Mouse (Mus musculus): ENCODE results near the gene Lhx3.

DNA sequence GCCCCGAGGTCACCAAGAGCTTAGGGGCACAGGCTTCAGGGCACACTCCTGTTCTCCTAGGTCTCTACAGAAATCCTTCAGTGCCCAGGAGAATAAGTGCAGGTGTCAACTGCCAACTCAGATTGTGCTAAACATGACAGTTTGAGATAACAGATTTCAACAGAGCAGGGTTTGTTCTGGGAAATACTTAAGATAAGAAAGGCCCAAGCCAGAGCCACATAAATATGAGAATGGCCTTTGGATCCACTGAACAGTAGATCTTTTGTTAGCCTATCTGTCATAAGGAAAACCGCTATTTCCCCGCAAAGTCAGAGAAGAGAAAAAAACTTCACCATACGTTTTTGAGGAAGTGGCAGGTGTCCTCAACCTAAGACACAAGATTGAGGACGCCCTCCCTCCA is 26.2 kb upstream of the Lhx3 start:
- TF ChIP-seq CTCF (conservative IDR thresholded peaks at IDR 0.05; ENCODE audit: low read length) (no peak), POU5F1 (IDR thresholded peaks at IDR 0.05; ENCODE audit: borderline replicate concordance, low read length) (no peak), NANOG (IDR thresholded peaks at IDR 0.05; ENCODE audit: borderline replicate concordance, low read length) (no peak)

All from E14TG2a.4 (cell line).